Mouse (Mus musculus): ENCODE measurements at regions not wholly inside any gene's neighbourhood (a gene's known extent, or its start where the extent isn't known, plus 50 kb on each side); places are given as distances from the start of the nearest gene placed in this dataset.

- TF ChIP-seq POLR2A (IDR thresholded peaks at IDR 0.05; ENCODE audit: control insufficient read depth, low read depth, low read length) (no peak), CTCF (IDR thresholded peaks at IDR 0.05; ENCODE audit: control insufficient read depth, insufficient read depth, insufficient replicate concordance, low read depth, low read length) (no peak)
Observed at GRCm38 (mm10) chr13:97628608-97629007, 131.8 kb downstream of the Gm10260 start.
